ENCODE assay signal across 19 mouse cellular contexts in the genomic region with DNA sequence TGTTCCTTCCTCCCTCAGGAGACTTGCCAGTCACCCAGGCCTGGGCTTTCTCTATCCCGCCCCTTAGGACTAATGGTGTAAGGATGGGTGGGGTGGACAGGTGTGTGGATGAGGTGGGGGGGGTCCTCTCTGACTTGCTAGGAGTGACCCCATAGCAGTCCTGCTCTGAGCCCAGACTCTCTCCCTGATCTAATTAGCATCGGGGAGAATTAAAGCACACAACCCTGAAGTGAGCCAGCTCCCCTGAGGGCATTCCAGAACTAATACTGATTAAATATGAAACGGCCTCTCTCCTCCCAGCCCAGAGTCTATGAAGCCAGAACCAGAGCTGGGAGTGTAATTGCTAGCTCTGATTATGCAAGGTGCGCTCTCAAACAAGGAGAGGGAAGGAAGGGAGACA.
DNase-seq lines count a peak whose midpoint lies in the region; ATAC-seq lines count a peak whose summit lies in the region.
"Had no signal": no experiment of that assay in that cellular context is flagged by ENCODE, and none has a peak within 500 bp of the region (broad histone marks: within the 10 kb centered on the region; RNA-seq: fewer than 3 reads in every experiment).

No protein-coding gene starts in this region.

- WGBS in hindbrain, embryonic 10.5 days: 59% methylated on average over 4 of the region's 4 CpGs
- 49% methylated on average over 4 of the region's 4 CpGs for WGBS in hindbrain, embryonic 11.5 days
- WGBS in midbrain, embryonic 16.5 days: 39% methylated on average over 4 of the region's 4 CpGs

- H3K9ac ChIP-seq in hindbrain, embryonic 11.5 days (ENCODE audit: low read depth, low read length): no peak overlapping the region
- no peak overlapping the region for H3K9ac ChIP-seq in midbrain, embryonic 16.5 days (ENCODE audit: low read depth, low read length)
- H3K9ac ChIP-seq: kidney, embryonic 15.5 days; liver, embryonic 12.5 days; lung, embryonic 14.5 days had no signal

- H3K27ac ChIP-seq in hindbrain, embryonic 10.5 days: peak overlapping the region; percentile 12; the same call in 1 of the 2 replicates
- no peak overlapping the region for H3K27ac ChIP-seq in hindbrain, embryonic 11.5 days (ENCODE audit: low read depth, low read length)
- no peak overlapping the region for H3K27ac ChIP-seq in midbrain, embryonic 16.5 days (ENCODE audit: low read length)
- H3K27ac ChIP-seq: kidney, embryonic 15.5 days; liver, embryonic 12.5 days had no signal

- H3K27me3 ChIP-seq in hindbrain, embryonic 10.5 days (ENCODE audit: insufficient read depth, poor library complexity, severe bottlenecking): peaks cover 6% of the 10 kb centered on the region
- no peaks in the 10 kb centered on the region for H3K27me3 ChIP-seq in hindbrain, embryonic 11.5 days (ENCODE audit: control insufficient read depth, insufficient read depth, low read length)
- H3K27me3 ChIP-seq in midbrain, embryonic 16.5 days (ENCODE audit: control insufficient read depth, insufficient read depth, low read depth, low read length): no peaks in the 10 kb centered on the region
- H3K27me3 ChIP-seq: liver, embryonic 12.5 days had no signal

- DNase-seq in hindbrain, embryonic 10.5 days (ENCODE audit: low spot score): no peak
- DNase-seq in hindbrain, embryonic 11.5 days (ENCODE audit: low spot score): no peak
- DNase-seq in retina, postnatal 1 day: peak; percentile 44
- DNase-seq in retina, embryonic 14.5 days (ENCODE audit: low spot score): no peak
- no peak for DNase-seq in adrenal gland, postnatal 36 days
- no peak for DNase-seq in cerebellum, adult 9-11 months
- DNase-seq: adrenal gland, postnatal 14 days; cerebellum, adult 11-12 months; cerebellum, postnatal 36 days; gastrocnemius, postnatal 36 days; kidney, postnatal 4 days; lung, embryonic 14.5 days; right cerebral cortex, postnatal 4 days; thymus, postnatal 25 days had no signal

- ATAC-seq in hindbrain, embryonic 11.5 days (ENCODE audit: low FRiP score): no peak
- ATAC-seq in midbrain, embryonic 16.5 days: peak; percentile 36; the same call in 1 of the 2 replicates
- ATAC-seq: forebrain, embryonic 14.5 days; intestine, postnatal 0 days; liver, embryonic 12.5 days had no signal

- no peak overlapping the region for H3K4me2 ChIP-seq in hindbrain, embryonic 11.5 days (replicated peaks; ENCODE audit: low read depth, low read length)
- no peak overlapping the region for H3K4me2 ChIP-seq in midbrain, embryonic 16.5 days (ENCODE audit: low read length)
- H3K4me2 ChIP-seq: kidney, embryonic 15.5 days; liver, embryonic 12.5 days; lung, embryonic 14.5 days had no signal

- no peaks in the 10 kb centered on the region for H3K36me3 ChIP-seq in hindbrain, embryonic 10.5 days
- no peaks in the 10 kb centered on the region for H3K36me3 ChIP-seq in hindbrain, embryonic 11.5 days (ENCODE audit: control insufficient read depth, insufficient read depth, low read length)
- no peaks in the 10 kb centered on the region for H3K36me3 ChIP-seq in midbrain, embryonic 16.5 days (ENCODE audit: control insufficient read depth, insufficient read depth, low read length)
- H3K36me3 ChIP-seq: kidney, embryonic 15.5 days; liver, embryonic 12.5 days had no signal

- no peaks in the 10 kb centered on the region for H3K9me3 ChIP-seq in hindbrain, embryonic 10.5 days
- H3K9me3 ChIP-seq in hindbrain, embryonic 11.5 days (ENCODE audit: control insufficient read depth, low read length): no peaks in the 10 kb centered on the region
- H3K9me3 ChIP-seq in midbrain, embryonic 16.5 days (replicated peaks; ENCODE audit: control insufficient read depth, low read length, poor library complexity, severe bottlenecking): no peaks in the 10 kb centered on the region
- H3K9me3 ChIP-seq: kidney, embryonic 15.5 days; liver, embryonic 12.5 days had no signal

- peaks cover 43% of the 10 kb centered on the region for H3K4me1 ChIP-seq in hindbrain, embryonic 10.5 days (replicated peaks)
- H3K4me1 ChIP-seq in hindbrain, embryonic 11.5 days (replicated peaks; ENCODE audit: control insufficient read depth, insufficient read depth, low read length): no peaks in the 10 kb centered on the region
- peaks cover 31% of the 10 kb centered on the region for H3K4me1 ChIP-seq in midbrain, embryonic 16.5 days (ENCODE audit: control insufficient read depth, insufficient read depth, low read length)
- H3K4me1 ChIP-seq: liver, embryonic 12.5 days had no signal

- no peak overlapping the region for H3K4me3 ChIP-seq in hindbrain, embryonic 10.5 days
- H3K4me3 ChIP-seq in hindbrain, embryonic 11.5 days (ENCODE audit: low read depth, low read length): no peak overlapping the region
- no peak overlapping the region for H3K4me3 ChIP-seq in midbrain, embryonic 16.5 days (ENCODE audit: low read depth, low read length)
- H3K4me3 ChIP-seq: kidney, embryonic 15.5 days; liver, embryonic 12.5 days had no signal
